9 mouse cellular contexts compared by ENCODE assay signal in genomic region chr2:147084366-147085071, GRCm38 (mm10). TPM values are rescaled to one million over a fixed set of nuclear protein-coding genes. Genes with fewer than 3 reads are reported as not detected.
DNase-seq lines count a peak whose midpoint lies in the region; ATAC-seq and TF ChIP-seq lines count a peak whose summit lies in the region.
"Had no signal": no experiment of that assay in that cellular context is flagged by ENCODE, and none has a peak within 500 bp of the region (broad histone marks: within the 10 kb centered on the region; RNA-seq: fewer than 3 reads in every experiment).

No protein-coding gene starts in this region.

- under 1% methylated on average over 98 of the region's 106 CpGs for WGBS in lung, embryonic 15.5 days
- under 1% methylated on average over 104 of the region's 106 CpGs for WGBS in forebrain, embryonic 16.5 days
- 1% methylated on average over 81 of the region's 106 CpGs for WGBS in kidney, embryonic 16.5 days
- under 1% methylated on average over 90 of the region's 106 CpGs for WGBS in midbrain, postnatal 0 days

- no peak for DNase-seq in lung, postnatal 14 days
- peak; percentile 31 for DNase-seq in adrenal gland, postnatal 25 days
- no peak for DNase-seq in midbrain, postnatal 0 days (ENCODE audit: low spot score)
- no peak for DNase-seq in layer of hippocampus, postnatal 10 days (ENCODE audit: low spot score in 2 of 2)

- peak overlapping the region; percentile 37 for H3K4me3 ChIP-seq in lung, embryonic 15.5 days
- H3K4me3 ChIP-seq in forebrain, embryonic 16.5 days (replicated peaks; ENCODE audit: low read length), result peak overlapping the region; percentile 31
- H3K4me3 ChIP-seq in kidney, embryonic 16.5 days (ENCODE audit: low read length), result peak overlapping the region; percentile 43
- H3K4me3 ChIP-seq in midbrain, postnatal 0 days (ENCODE audit: low read depth, low read length), result peak overlapping the region; percentile 25; the same call in 1 of the 2 replicates

- peak overlapping the region; percentile 68 for H3K4me2 ChIP-seq in lung, embryonic 15.5 days
- peak overlapping the region; percentile 40 for H3K4me2 ChIP-seq in forebrain, embryonic 16.5 days (ENCODE audit: low read length)
- peak overlapping the region; percentile 56 for H3K4me2 ChIP-seq in kidney, embryonic 16.5 days (replicated peaks; ENCODE audit: low read depth, low read length)
- H3K4me2 ChIP-seq in midbrain, postnatal 0 days (ENCODE audit: low read depth, low read length, poor library complexity, severe bottlenecking), result peak overlapping the region; percentile 34

- peaks cover 20% of the 10 kb centered on the region for H3K4me1 ChIP-seq in lung, embryonic 15.5 days
- peaks cover 18% of the 10 kb centered on the region for H3K4me1 ChIP-seq in forebrain, embryonic 16.5 days (replicated peaks; ENCODE audit: control insufficient read depth, insufficient read depth, low read length)
- H3K4me1 ChIP-seq in kidney, embryonic 16.5 days (ENCODE audit: insufficient read depth, low read length), result peaks cover 13% of the 10 kb centered on the region; the same call in 1 of the 2 replicates
- H3K4me1 ChIP-seq in midbrain, postnatal 0 days (ENCODE audit: insufficient read depth, low read length), result no peaks in the 10 kb centered on the region

- no peak overlapping the region; the same call in 1 of the 2 replicates for H3K9ac ChIP-seq in lung, embryonic 15.5 days
- no peak overlapping the region for H3K9ac ChIP-seq in forebrain, embryonic 16.5 days (replicated peaks; ENCODE audit: low read depth, low read length)
- H3K9ac ChIP-seq in kidney, embryonic 16.5 days (replicated peaks; ENCODE audit: low read length), result no peak overlapping the region
- no peak overlapping the region for H3K9ac ChIP-seq in midbrain, postnatal 0 days (replicated peaks; ENCODE audit: low read length, poor library complexity, severe bottlenecking)

- TF ChIP-seq CTCF in midbrain, postnatal 0 days (IDR thresholded peaks at IDR 0.05), result no peak

- ATAC-seq in lung, embryonic 15.5 days (ENCODE audit: borderline replicate concordance, extremely low read depth, low FRiP score, low TSS enrichment), result peak; percentile 55; the same call in 1 of the 2 replicates
- peak; percentile 62 for ATAC-seq in forebrain, embryonic 16.5 days
- peak; percentile 40; the same call in 1 of the 2 replicates for ATAC-seq in kidney, embryonic 16.5 days (ENCODE audit: low FRiP score, low TSS enrichment)
- ATAC-seq in midbrain, postnatal 0 days (ENCODE audit: low FRiP score), result peak; percentile 20; the same call in 1 of the 2 replicates
- ATAC-seq in monocyte, adult 5-6 weeks (replicated peaks; ENCODE audit: insufficient number of reproducible peaks, low FRiP score, low TSS enrichment, poor library complexity, severe bottlenecking), result no peak

- H3K9me3 ChIP-seq in lung, embryonic 15.5 days, result no peaks in the 10 kb centered on the region
- H3K9me3 ChIP-seq in forebrain, embryonic 16.5 days (ENCODE audit: control insufficient read depth, low read length), result no peaks in the 10 kb centered on the region
- H3K9me3 ChIP-seq in kidney, embryonic 16.5 days (ENCODE audit: low read length), result no peaks in the 10 kb centered on the region
- H3K9me3 ChIP-seq in midbrain, postnatal 0 days (ENCODE audit: low read length), result no peaks in the 10 kb centered on the region

- no peaks in the 10 kb centered on the region for H3K36me3 ChIP-seq in lung, embryonic 15.5 days
- H3K36me3 ChIP-seq in forebrain, embryonic 16.5 days (ENCODE audit: control insufficient read depth, insufficient read depth), result no peaks in the 10 kb centered on the region
- no peaks in the 10 kb centered on the region for H3K36me3 ChIP-seq in kidney, embryonic 16.5 days (ENCODE audit: insufficient read depth, low read length)
- no peaks in the 10 kb centered on the region for H3K36me3 ChIP-seq in midbrain, postnatal 0 days (ENCODE audit: insufficient read depth, low read length)

- H3K27ac ChIP-seq in lung, embryonic 15.5 days, result no peak overlapping the region
- H3K27ac ChIP-seq in forebrain, embryonic 16.5 days (ENCODE audit: low read length), result no peak overlapping the region
- H3K27ac ChIP-seq in kidney, embryonic 16.5 days (ENCODE audit: low read length), result no peak overlapping the region
- H3K27ac ChIP-seq in midbrain, postnatal 0 days (ENCODE audit: low read depth, low read length), result no peak overlapping the region

- H3K27me3 ChIP-seq in lung, embryonic 15.5 days, result peaks cover 68% of the 10 kb centered on the region
- H3K27me3 ChIP-seq in forebrain, embryonic 16.5 days (replicated peaks; ENCODE audit: control insufficient read depth, insufficient read depth, low read length), result peaks cover 51% of the 10 kb centered on the region
- peaks cover 64% of the 10 kb centered on the region for H3K27me3 ChIP-seq in kidney, embryonic 16.5 days (ENCODE audit: insufficient read depth, low read length)
- H3K27me3 ChIP-seq in midbrain, postnatal 0 days (ENCODE audit: insufficient read depth, low read length), result peaks cover 55% of the 10 kb centered on the region

RNA-seq across cellular contexts. Expression of gene Nkx2-4, which starts 0.7 kb away (rescaled TPM):
- polyA plus RNA-seq in lung, embryonic 15.5 days (2015; fragmentation: Nextera tagmentation; extraction: Ambion mirVana), result not detected in 2 replicates
- total RNA-seq in adrenal gland, postnatal 25 days (2021), result not detected in 2 replicates
- polyA plus RNA-seq in forebrain, embryonic 16.5 days (2015; fragmentation: Nextera tagmentation; extraction: Ambion mirVana), result 0.11 TPM in 1 of 2 replicates, not detected in the other
- polyA plus RNA-seq in kidney, embryonic 16.5 days (2015; fragmentation: Nextera tagmentation; extraction: Ambion mirVana), result not detected in 2 replicates
- 1.2 and 1.5 TPM in 2 replicates for total RNA-seq in midbrain, postnatal 0 days (2014; rRNA removed)
- polyA plus RNA-seq in midbrain, postnatal 0 days (2015; fragmentation: Nextera tagmentation; extraction: Ambion mirVana), result 3.1 and 5.5 TPM in 2 replicates
- not detected for total RNA-seq in layer of hippocampus, postnatal 10 days (2021)
- total RNA-seq in monocyte, adult 5-6 weeks (2017), result not detected in 3 replicates
- total RNA-seq: left cerebral cortex, postnatal 10 days had no signal
